9 mouse cellular contexts compared by ENCODE assay signal in genomic region chr1:160935551-160935950, GRCm38 (mm10). TPM values are rescaled to one million over a fixed set of nuclear protein-coding genes. Genes with fewer than 3 reads are reported as not detected.
DNase-seq lines count a peak whose midpoint lies in the region; ATAC-seq and TF ChIP-seq lines count a peak whose summit lies in the region.
"Had no signal": no experiment of that assay in that cellular context is flagged by ENCODE, and none has a peak within 500 bp of the region (broad histone marks: within the 10 kb centered on the region; RNA-seq: fewer than 3 reads in every experiment).

No protein-coding gene starts in this region.

- H3K4me1 ChIP-seq in hindbrain, embryonic 14.5 days (replicated peaks; ENCODE audit: control insufficient read depth, insufficient read depth, low read length), result no peaks in the 10 kb centered on the region

- H3K9ac ChIP-seq in hindbrain, embryonic 14.5 days, result no peak overlapping the region

- no peak overlapping the region for H3K27ac ChIP-seq in layer of hippocampus, adult 2 months
- no peak overlapping the region for H3K27ac ChIP-seq in hindbrain, embryonic 14.5 days

- 93% methylated on average over 6 of the region's 6 CpGs for WGBS in hindbrain, embryonic 14.5 days

- TF ChIP-seq CTCF in layer of hippocampus, adult 2 months (conservative IDR thresholded peaks at IDR 0.05), result peak; percentile 71

- peak; percentile 55; the same call in 1 of the 2 replicates for ATAC-seq in hindbrain, embryonic 14.5 days (ENCODE audit: low FRiP score)
- ATAC-seq in megakaryocyte progenitor cell, adult 5-6 weeks (replicated peaks; ENCODE audit: poor library complexity), result no peak

- H3K9me3 ChIP-seq in hindbrain, embryonic 14.5 days (ENCODE audit: control insufficient read depth, low read length), result no peaks in the 10 kb centered on the region

- no peak overlapping the region for H3K4me2 ChIP-seq in hindbrain, embryonic 14.5 days (replicated peaks)

- peak; percentile 20 for DNase-seq in cerebellum, postnatal 14 days
- no peak for DNase-seq in cerebellum, postnatal 25 days
- DNase-seq in layer of hippocampus, adult 2 months (ENCODE audit: low spot score in 2 of 2), result no peak
- DNase-seq in layer of hippocampus, adult 9-10 months (ENCODE audit: low spot score), result no peak
- peak; percentile 47 for DNase-seq in 416B (ENCODE audit: low read depth)
- no peak for DNase-seq in hindbrain, embryonic 14.5 days (ENCODE audit: low spot score)
- DNase-seq in yolk sac, embryonic 10.5 days (ENCODE audit: low spot score), result no peak
- DNase-seq: thymus, postnatal 25 days had no signal

- H3K27me3 ChIP-seq in hindbrain, embryonic 14.5 days (ENCODE audit: control insufficient read depth, insufficient read depth, low read length), result no peaks in the 10 kb centered on the region

- peaks cover 51% of the 10 kb centered on the region for H3K36me3 ChIP-seq in hindbrain, embryonic 14.5 days (replicated peaks; ENCODE audit: control insufficient read depth, insufficient read depth)

- no peak overlapping the region for H3K4me3 ChIP-seq in layer of hippocampus, adult 2 months
- no peak overlapping the region for H3K4me3 ChIP-seq in hindbrain, embryonic 14.5 days (replicated peaks; ENCODE audit: low read length)

RNA-seq across cellular contexts. Expression of gene Rc3h1, which starts 29.3 kb away (rescaled TPM):
- 10 to 100 TPM; 39.1 to 41.4 TPM for total RNA-seq in layer of hippocampus, adult 2 months (2021)
- 7.7 and 9.1 TPM in 2 replicates for polyA plus RNA-seq in hindbrain, embryonic 14.5 days (2014; fragmentation: Nextera tagmentation; extraction: Ambion mirVana)
- 30.1 and 31.4 TPM in 2 replicates for total RNA-seq in megakaryocyte progenitor cell, adult 5-6 weeks (2015)
- 15.7 and 17.2 TPM in 2 replicates for total RNA-seq in megakaryocyte progenitor cell, adult 5-6 weeks (2017)

RNA-seq across cellular contexts. Expression of gene Serpinc1, which starts 42.8 kb away (rescaled TPM):
- total RNA-seq in layer of hippocampus, adult 2 months (2021), result under 1 TPM; 0.44 to 0.49 TPM
- 2.4 and 3.3 TPM in 2 replicates for polyA plus RNA-seq in hindbrain, embryonic 14.5 days (2014; fragmentation: Nextera tagmentation; extraction: Ambion mirVana)
- 0.20 and 0.27 TPM in 2 replicates for total RNA-seq in megakaryocyte progenitor cell, adult 5-6 weeks (2015)
- 0.04 and 0.17 TPM in 2 replicates for total RNA-seq in megakaryocyte progenitor cell, adult 5-6 weeks (2017)

Comparison
In these comparisons a context has a peak if more than half of its experiments do, and no peak if none do; other contexts are left out.
1. DNase-seq: peak in cerebellum, postnatal 14 days (2 of 2) and 416B (single experiment); none in cerebellum, postnatal 25 days (0 of 2), layer of hippocampus, adult 2 months (0 of 2), layer of hippocampus, adult 9-10 months (single experiment), hindbrain, embryonic 14.5 days (single experiment) and yolk sac, embryonic 10.5 days (single experiment).